Mouse (Mus musculus) subcutaneous adipose tissue, adult 2 months (tissue): Measurements from ENCODE around the gene Pnisr. TPM values are rescaled to one million over a fixed set of nuclear protein-coding genes. Genes with fewer than 3 reads are reported as not detected.

Experiments used
- polyA plus RNA-seq: library from polyadenylated mRNA; depleted of rRNA; stranded (reverse); fragments of >200 nt; gene quantifications from 2 replicates; pipeline ENCODE4 v1.2.3, GENCODE M21; 2012; ENCODE audit warnings: low replicate concordance; rRNA removed

Gene Pnisr
- 60.5 and 91.8 TPM in 2 replicates for polyA plus RNA-seq

DNA sequence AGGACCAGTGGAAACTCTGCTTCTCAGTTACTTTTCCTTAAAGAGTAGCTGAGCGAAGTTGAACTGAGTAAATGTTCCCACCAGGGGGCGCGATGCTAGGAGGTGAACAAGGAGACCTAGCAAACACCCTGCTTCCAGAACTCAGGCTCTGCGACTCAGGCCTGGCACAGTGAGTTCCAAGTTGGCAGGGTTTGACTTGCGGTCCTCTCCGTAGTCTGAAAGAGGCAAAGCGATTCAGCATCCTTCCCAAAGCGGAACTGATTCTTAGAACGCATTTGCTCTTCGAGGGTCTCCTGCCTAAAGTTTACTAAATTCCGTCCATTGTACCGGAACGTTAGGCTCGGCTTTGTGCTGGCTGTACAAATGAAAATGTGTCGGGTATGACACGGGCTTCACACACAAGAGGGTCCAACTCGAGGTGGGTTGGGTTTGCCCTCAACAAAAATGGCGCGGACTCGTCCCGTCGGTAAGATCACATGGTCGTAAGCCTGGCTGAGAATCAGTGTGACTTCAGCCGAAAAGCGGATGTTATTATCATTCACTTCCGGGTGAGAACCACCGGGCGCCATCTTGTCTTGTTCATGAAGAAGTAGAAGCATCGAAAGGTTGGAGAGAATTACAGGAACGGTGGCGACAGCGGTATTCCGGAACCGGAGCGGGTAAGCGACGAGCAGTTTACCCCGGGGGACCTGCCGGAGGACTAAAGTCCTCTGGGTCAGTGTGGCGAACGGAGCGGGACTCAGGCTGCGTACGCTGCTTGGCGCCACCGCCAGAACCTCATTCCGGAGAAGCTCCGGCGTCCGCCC, at the start of gene Pnisr:
Pnisr (plus strand) TSS at position 103 of the 806 bp plus-strand sequence.

DNA sequence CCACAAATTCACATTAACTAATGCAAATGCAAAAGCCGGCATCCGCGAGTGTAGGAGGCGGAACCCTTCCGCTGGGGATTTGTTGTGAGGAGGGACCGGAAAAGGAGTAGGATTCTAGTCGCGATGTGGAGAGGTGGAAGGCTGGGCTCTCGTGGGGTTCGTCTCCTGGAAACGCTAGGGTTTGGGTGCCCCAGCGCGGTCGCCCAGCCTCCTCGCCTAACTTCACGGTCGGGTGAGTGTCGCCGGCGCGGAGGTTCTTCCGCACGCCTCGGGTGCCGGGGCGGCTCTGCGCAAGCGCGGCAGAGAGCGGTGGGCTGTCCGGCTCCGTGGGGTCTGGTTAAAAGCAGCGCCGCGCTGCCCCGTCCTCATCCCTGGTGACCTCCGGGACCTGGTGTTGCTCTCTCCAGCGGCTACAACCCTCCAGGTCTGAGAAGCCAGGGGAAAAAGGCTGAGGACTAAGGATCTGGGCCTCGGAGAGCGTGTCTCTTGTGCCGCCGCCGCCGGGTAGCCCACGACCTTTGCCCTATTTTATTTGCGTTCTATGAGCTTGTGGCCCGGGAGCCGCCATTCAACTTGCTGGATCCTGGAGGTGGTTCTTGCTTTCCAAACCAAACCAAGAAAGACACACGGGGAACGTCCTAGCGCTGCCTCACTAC, 32.3 kb downstream of the Pnisr start, which contains the start of gene Coq3:
Coq3 (plus strand) TSS at position 109 of the 656 bp plus-strand sequence.

Other genes with a start within 250 kb of the Pnisr start
- gene Prdm13, start 161.6 kb upstream of the Pnisr start, polyA plus RNA-seq = not detected in 2 replicates
- 6.5 and 7.4 TPM in 2 replicates for gene Ccnc, start 119.9 kb upstream of the Pnisr start, polyA plus RNA-seq
- 3.3 and 4.7 TPM in 2 replicates for gene Usp45, start 80.4 kb upstream of the Pnisr start, polyA plus RNA-seq
- gene Tstd3, start 80.4 kb upstream of the Pnisr start, polyA plus RNA-seq = 3.9 and 5.8 TPM in 2 replicates
- 5.3 and 7.5 TPM in 2 replicates for gene Coq3, start 32.1 kb downstream of the Pnisr start, polyA plus RNA-seq
- gene Faxc, start 83.7 kb downstream of the Pnisr start, polyA plus RNA-seq = 0.32 and 7.5 TPM in 2 replicates